Mouse (Mus musculus): ENCODE data around the gene Cherp. TPM values are rescaled to one million over a fixed set of nuclear protein-coding genes. Genes with fewer than 3 reads are reported as not detected.

Cherp gene
- total RNA-seq, 2 experiments from 2014 or later: 72.7 to 74.0 TPM

GRCm38 (mm10) chr8:72497911-72498310 lies 22.9 kb upstream of the Cherp start:
- no peak overlapping the region for H3K27ac ChIP-seq
- intact Hi-C loops (cut with DNase I): no loop called here
- no peak for DNase-seq (ENCODE audit: extremely low spot score in 1 of 2, low spot score in 2 of 2)
- TF ChIP-seq CTCF (IDR thresholded peaks at IDR 0.05): no peak
- no peak overlapping the region for H3K4me3 ChIP-seq

GRCm38 (mm10) chr8:72496217-72496616 lies 21.2 kb upstream of the Cherp start:
- no peak for DNase-seq (ENCODE audit: extremely low spot score in 1 of 2, low spot score in 2 of 2)
- intact Hi-C loops (cut with DNase I): no loop called here
- no peak for TF ChIP-seq CTCF (IDR thresholded peaks at IDR 0.05)
- H3K27ac ChIP-seq: no peak overlapping the region
- no peak overlapping the region for H3K4me3 ChIP-seq

GRCm38 (mm10) chr8:72495411-72496111 lies 20.5 kb upstream of the Cherp start:
- TF ChIP-seq CTCF (IDR thresholded peaks at IDR 0.05): no peak
- intact Hi-C loops (cut with DNase I): no loop called here

GRCm38 (mm10) chr8:72493381-72493780 lies 18.4 kb upstream of the Cherp start:
- DNase-seq (ENCODE audit: extremely low spot score in 1 of 2, low spot score in 2 of 2): no peak
- H3K27ac ChIP-seq: peak overlapping the region; percentile 78; the same call in 1 of the 2 replicates
- intact Hi-C loops (cut with DNase I): loop anchor here (2.0 to 5.0 kb wide), 2 partner anchors 77 to 254 kb away; partner anchors contain the start of gene Smim7
- H3K4me3 ChIP-seq: peak overlapping the region; percentile 68
- TF ChIP-seq CTCF (IDR thresholded peaks at IDR 0.05): no peak

More at GRCm38 (mm10) chr8:72495411-72496111, 20.5 kb upstream of the Cherp start:
- DNase-seq (ENCODE audit: extremely low spot score in 1 of 2, low spot score in 2 of 2): no peak
- Histone ChIP-seq H3K27ac (no peak overlapping the region), H3K4me3 (no peak overlapping the region)

GRCm38 (mm10) chr8:72492622-72493081 lies 17.6 kb upstream of the Cherp start:
- peak; percentile 100 for DNase-seq (ENCODE audit: extremely low spot score in 1 of 2, low spot score in 2 of 2)
- TF ChIP-seq CTCF (IDR thresholded peaks at IDR 0.05): no peak
- Histone ChIP-seq H3K27ac (peak overlapping the region; percentile 78), H3K4me3 (peak overlapping the region; percentile 68)
- intact Hi-C loops (cut with DNase I): loop anchor here (1.0 to 5.0 kb wide), 3 partner anchors 56 to 255 kb away; partner anchors contain the start of genes Med26 and Smim7

- H3K4me3 ChIP-seq: peak within 1 kb of the TSS; percentile 68
- intact Hi-C loops (cut with DNase I): loop anchor here (1.0 to 5.0 kb wide), 4 partner anchors 15 to 255 kb away; partner anchors contain the start of genes Med26 and Smim7
- H3K27ac ChIP-seq: peak within 1 kb of the TSS; percentile 78
- peak; percentile 46 to 63 for DNase-seq (ENCODE audit: extremely low spot score in 1 of 2, low spot score in 2 of 2)
- TF ChIP-seq CTCF (IDR thresholded peaks at IDR 0.05): no peak
Observed at GRCm38 (mm10) chr8:72491680-72492621, 16.9 kb upstream of the Cherp start, which contains the start of gene Slc35e1. Gene Slc35e1, minus strand, starts transcription at chr8:72492614.

- intact Hi-C loops (cut with DNase I): loop anchor here (2.0 to 5.0 kb wide), 2 partner anchors 14 to 256 kb away; no protein-coding TSS in a partner anchor
- no peak for TF ChIP-seq CTCF (IDR thresholded peaks at IDR 0.05)
- H3K27ac ChIP-seq: no peak overlapping the region
- peak overlapping the region; percentile 68 for H3K4me3 ChIP-seq
- no peak for DNase-seq (ENCODE audit: extremely low spot score in 1 of 2, low spot score in 2 of 2)
Observed at GRCm38 (mm10) chr8:72491017-72491416, 16.0 kb upstream of the Cherp start.

- intact Hi-C loops (cut with DNase I): no loop called here
- Histone ChIP-seq H3K27ac (no peak overlapping the region), H3K4me3 (no peak overlapping the region)
- no peak for TF ChIP-seq CTCF (IDR thresholded peaks at IDR 0.05)
- no peak for DNase-seq (ENCODE audit: extremely low spot score in 1 of 2, low spot score in 2 of 2)
Observed at GRCm38 (mm10) chr8:72487014-72487413, 12.0 kb upstream of the Cherp start.

- H3K27ac ChIP-seq: no peak overlapping the region
- no peak; the same call in 1 of the 2 replicates for TF ChIP-seq CTCF (IDR thresholded peaks at IDR 0.05)
- no peak for DNase-seq (ENCODE audit: extremely low spot score in 1 of 2, low spot score in 2 of 2)
- H3K4me3 ChIP-seq: no peak overlapping the region
- intact Hi-C loops (cut with DNase I): no loop called here
Observed at GRCm38 (mm10) chr8:72485456-72486199, 10.6 kb upstream of the Cherp start.

- no peak for DNase-seq (ENCODE audit: extremely low spot score in 1 of 2, low spot score in 2 of 2)
- no peak overlapping the region for H3K27ac ChIP-seq
- TF ChIP-seq CTCF (IDR thresholded peaks at IDR 0.05): no peak
- no peak overlapping the region for H3K4me3 ChIP-seq
- intact Hi-C loops (cut with DNase I): no loop called here
Observed at GRCm38 (mm10) chr8:72470684-72471083, 4.3 kb downstream of the Cherp start.

GRCm38 (mm10) chr8:72469984-72470383 lies 5.0 kb downstream of the Cherp start:
- H3K27ac ChIP-seq: no peak overlapping the region
- no peak for TF ChIP-seq CTCF (IDR thresholded peaks at IDR 0.05)
- H3K4me3 ChIP-seq: no peak overlapping the region
- no peak for DNase-seq (ENCODE audit: extremely low spot score in 1 of 2, low spot score in 2 of 2)
- intact Hi-C loops (cut with DNase I): no loop called here
